Mouse (Mus musculus) megakaryocyte, embryonic 14.5 days (primary cell): ENCODE data around the gene Fsd1l.

ENCODE experiments used
- FLI1 ChIP-seq: IDR thresholded peaks from 2 replicates; pipeline ENCODE4 v1.6.1; 2012; ENCODE audit warnings: low read length, inconsistent platforms, mixed read lengths
- GATA1 ChIP-seq: IDR thresholded peaks from 3 replicates; pipeline ENCODE4 v1.6.1; 2012; ENCODE audit warnings: mixed read lengths, low read length, inconsistent platforms, borderline replicate concordance

GRCm38 (mm10) chr4:53718261-53718660 lies 87.0 kb downstream of the Fsd1l start:
- no peak for TF ChIP-seq GATA1
- no peak for TF ChIP-seq FLI1
